Mouse (Mus musculus): ENCODE data around the gene Cln3.

- no peak for TF ChIP-seq POLR2A (IDR thresholded peaks at IDR 0.05; ENCODE audit: insufficient read depth, low read depth, low read length)
- no peak for TF ChIP-seq CTCF (IDR thresholded peaks at IDR 0.05; ENCODE audit: insufficient read depth, low read depth, low read length)
Observed at GRCm38 (mm10) chr7:126581661-126582060, 4.0 kb downstream of the Cln3 start.
